ENCODE assay signal across 11 mouse cellular contexts in the genomic region with DNA sequence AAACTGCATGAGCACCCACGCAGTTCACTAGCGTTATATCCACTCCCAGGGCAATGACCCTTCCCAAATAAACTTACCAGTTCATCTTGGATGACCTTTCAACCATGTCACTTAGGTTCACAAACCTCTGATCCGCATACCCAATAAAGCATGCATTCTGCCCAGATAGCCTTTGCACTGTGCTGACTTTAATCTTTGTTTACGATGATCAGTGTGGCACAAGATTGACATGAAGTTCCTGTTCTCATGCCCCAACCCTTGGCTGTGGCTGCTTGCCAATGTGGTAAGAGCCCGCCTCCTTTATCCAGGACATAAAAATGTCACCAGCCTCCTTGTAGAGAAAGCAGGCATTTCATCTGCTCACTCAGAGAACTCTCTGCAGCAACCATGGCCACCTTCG. TPM values are rescaled to one million over a fixed set of nuclear protein-coding genes. Genes with fewer than 3 reads are reported as not detected.
A peak's percentile ranks its signal among the peaks of the same experiment; 100 is the strongest.
DNase-seq lines count a peak whose midpoint lies in the region; ATAC-seq and TF ChIP-seq lines count a peak whose summit lies in the region.
"Had no signal": no experiment of that assay in that cellular context is flagged by ENCODE, and none has a peak within 500 bp of the region (broad histone marks: within the 10 kb centered on the region; RNA-seq: fewer than 3 reads in every experiment).

Gene Akr1b7, plus strand, starts transcription at position 312 of the 400 bp plus-strand sequence.

- no peaks in the 10 kb centered on the region for H3K9me3 ChIP-seq in lung, embryonic 14.5 days (ENCODE audit: low read depth, low read length)
- no peaks in the 10 kb centered on the region for H3K9me3 ChIP-seq in lung, postnatal 0 days (ENCODE audit: low read length)
- no peaks in the 10 kb centered on the region for H3K9me3 ChIP-seq in forebrain, embryonic 14.5 days (replicated peaks; ENCODE audit: control insufficient read depth, low read length)
- no peaks in the 10 kb centered on the region for H3K9me3 ChIP-seq in forebrain, embryonic 13.5 days (replicated peaks)
- H3K9me3 ChIP-seq: limb, embryonic 12.5 days had no signal

- no peak within 1 kb of the TSS for H3K9ac ChIP-seq in lung, embryonic 14.5 days
- no peak within 1 kb of the TSS for H3K9ac ChIP-seq in lung, postnatal 0 days (replicated peaks; ENCODE audit: low read depth)
- H3K9ac ChIP-seq in forebrain, embryonic 14.5 days (ENCODE audit: low read length): no peak within 1 kb of the TSS
- H3K9ac ChIP-seq in forebrain, embryonic 13.5 days: no peak within 1 kb of the TSS
- H3K9ac ChIP-seq: limb, embryonic 12.5 days had no signal

- no peak within 1 kb of the TSS for H3K4me3 ChIP-seq in lung, embryonic 14.5 days (ENCODE audit: low read depth, low read length)
- no peak within 1 kb of the TSS for H3K4me3 ChIP-seq in lung, postnatal 0 days (ENCODE audit: low read depth, low read length)
- no peak within 1 kb of the TSS for H3K4me3 ChIP-seq in kidney, adult 2 months (ENCODE audit: insufficient read depth, low read depth, low read length)
- no peak within 1 kb of the TSS for H3K4me3 ChIP-seq in forebrain, embryonic 14.5 days (ENCODE audit: low read depth, low read length)
- H3K4me3 ChIP-seq in forebrain, embryonic 13.5 days: no peak within 1 kb of the TSS
- H3K4me3 ChIP-seq: limb, embryonic 12.5 days had no signal

- no peaks in the 10 kb centered on the region for H3K4me1 ChIP-seq in lung, embryonic 14.5 days (ENCODE audit: insufficient read depth)
- no peaks in the 10 kb centered on the region for H3K4me1 ChIP-seq in lung, postnatal 0 days (ENCODE audit: insufficient read depth, low read depth, low read length)
- H3K4me1 ChIP-seq in kidney, adult 2 months (ENCODE audit: control insufficient read depth, insufficient read depth, low read length): no peaks in the 10 kb centered on the region
- no peaks in the 10 kb centered on the region for H3K4me1 ChIP-seq in forebrain, embryonic 14.5 days (ENCODE audit: control insufficient read depth, insufficient read depth, low read length)
- no peaks in the 10 kb centered on the region for H3K4me1 ChIP-seq in forebrain, embryonic 13.5 days
- H3K4me1 ChIP-seq: limb, embryonic 12.5 days had no signal

- peak; percentile 21 for DNase-seq in lung, embryonic 14.5 days
- DNase-seq in lung, postnatal 0 days (ENCODE audit: low spot score): no peak
- peak; percentile 54 to 79 for DNase-seq in adrenal gland, adult 18-20 months (ENCODE audit: low spot score in 2 of 2)
- peak; percentile 34 for DNase-seq in kidney, adult 2 months
- DNase-seq in lung, postnatal 4 days: peak; percentile 12 to 24
- no peak for DNase-seq in forebrain, embryonic 14.5 days (ENCODE audit: low spot score)
- DNase-seq in layer of hippocampus, postnatal 14 days (ENCODE audit: low spot score in 2 of 2): no peak

- ATAC-seq in lung, embryonic 14.5 days (ENCODE audit: insufficient read depth): no peak
- no peak for ATAC-seq in lung, postnatal 0 days
- ATAC-seq in forebrain, embryonic 14.5 days: no peak
- no peak for ATAC-seq in forebrain, embryonic 13.5 days
- ATAC-seq: inflammation-experienced regulatory T-cells, adult 6 months had no signal

- no peaks in the 10 kb centered on the region for H3K36me3 ChIP-seq in lung, embryonic 14.5 days (ENCODE audit: insufficient read depth)
- H3K36me3 ChIP-seq in lung, postnatal 0 days (ENCODE audit: insufficient read depth, low read length): no peaks in the 10 kb centered on the region
- H3K36me3 ChIP-seq in kidney, adult 2 months (ENCODE audit: control insufficient read depth, insufficient read depth, low read length): no peaks in the 10 kb centered on the region
- no peaks in the 10 kb centered on the region for H3K36me3 ChIP-seq in forebrain, embryonic 14.5 days (ENCODE audit: control insufficient read depth, insufficient read depth, low read length)
- no peaks in the 10 kb centered on the region for H3K36me3 ChIP-seq in forebrain, embryonic 13.5 days (ENCODE audit: poor library complexity, severe bottlenecking)
- H3K36me3 ChIP-seq: limb, embryonic 12.5 days had no signal

- no peak within 1 kb of the TSS for H3K4me2 ChIP-seq in lung, embryonic 14.5 days
- H3K4me2 ChIP-seq in lung, postnatal 0 days (replicated peaks; ENCODE audit: low read depth, low read length): no peak within 1 kb of the TSS
- no peak within 1 kb of the TSS for H3K4me2 ChIP-seq in forebrain, embryonic 14.5 days (ENCODE audit: low read length)
- H3K4me2 ChIP-seq in forebrain, embryonic 13.5 days: no peak within 1 kb of the TSS
- H3K4me2 ChIP-seq: limb, embryonic 12.5 days had no signal

- no peak for TF ChIP-seq EP300 in lung, postnatal 0 days (IDR thresholded peaks at IDR 0.05)

- TF ChIP-seq CTCF in lung, embryonic 14.5 days (IDR thresholded peaks at IDR 0.05; ENCODE audit: low read depth): no peak
- TF ChIP-seq CTCF in lung, postnatal 0 days (IDR thresholded peaks at IDR 0.05): no peak
- no peak for TF ChIP-seq CTCF in kidney, adult 2 months (conservative IDR thresholded peaks at IDR 0.05; ENCODE audit: insufficient read depth, insufficient read length, low read depth, low read length)

- WGBS in lung, embryonic 14.5 days: 45% methylated on average over 6 of the region's 6 CpGs
- 44% methylated on average over 6 of the region's 6 CpGs for WGBS in lung, postnatal 0 days
- 19% methylated on average over 6 of the region's 6 CpGs for WGBS in kidney, adult 2 months
- 89% methylated on average over 6 of the region's 6 CpGs for WGBS in forebrain, embryonic 14.5 days
- WGBS in forebrain, embryonic 13.5 days: 88% methylated on average over 6 of the region's 6 CpGs

- H3K27ac ChIP-seq in lung, embryonic 14.5 days (ENCODE audit: low read depth): no peak within 1 kb of the TSS
- H3K27ac ChIP-seq in lung, postnatal 0 days (ENCODE audit: low read length): no peak within 1 kb of the TSS
- no peak within 1 kb of the TSS for H3K27ac ChIP-seq in kidney, adult 2 months (ENCODE audit: insufficient read depth, low read depth, low read length)
- no peak within 1 kb of the TSS for H3K27ac ChIP-seq in forebrain, embryonic 14.5 days (ENCODE audit: low read depth, low read length)
- no peak within 1 kb of the TSS for H3K27ac ChIP-seq in forebrain, embryonic 13.5 days
- H3K27ac ChIP-seq: limb, embryonic 12.5 days had no signal

- TF ChIP-seq POLR2A in kidney, adult 2 months (IDR thresholded peaks at IDR 0.05; ENCODE audit: low read depth, low read length): no peak

- H3K27me3 ChIP-seq in lung, embryonic 14.5 days (ENCODE audit: insufficient read depth, low read length): no peaks in the 10 kb centered on the region
- H3K27me3 ChIP-seq in lung, postnatal 0 days (replicated peaks; ENCODE audit: insufficient read depth, low read length): no peaks in the 10 kb centered on the region
- H3K27me3 ChIP-seq in kidney, adult 2 months (replicated peaks; ENCODE audit: control insufficient read depth, insufficient read depth, low read length): no peaks in the 10 kb centered on the region
- H3K27me3 ChIP-seq in forebrain, embryonic 14.5 days (replicated peaks; ENCODE audit: control insufficient read depth, insufficient read depth, low read length): no peaks in the 10 kb centered on the region
- H3K27me3 ChIP-seq in forebrain, embryonic 13.5 days: no peaks in the 10 kb centered on the region
- H3K27me3 ChIP-seq: limb, embryonic 12.5 days had no signal

RNA-seq across cellular contexts. Expression of gene Akr1b7, which starts in this region (rescaled TPM):
- 0.15 TPM in 1 of 2 replicates, not detected in the other for polyA plus RNA-seq in lung, embryonic 14.5 days (2014; fragmentation: Nextera tagmentation; extraction: Ambion mirVana)
- polyA plus RNA-seq in lung, postnatal 0 days (2015; fragmentation: Nextera tagmentation; extraction: Ambion mirVana): 0.14 and 0.20 TPM in 2 replicates
- total RNA-seq in adrenal gland, adult 18-20 months (2021): 1,000 to 10,000 TPM; 2,529 to 6,211 TPM
- 3.2 and 4.0 TPM in 2 replicates for polyA plus RNA-seq in kidney, adult 2 months (2012; rRNA removed)
- not detected in 2 replicates for polyA plus RNA-seq in forebrain, embryonic 14.5 days (2014; fragmentation: Nextera tagmentation; extraction: Ambion mirVana)
- polyA plus RNA-seq in forebrain, embryonic 13.5 days (2015; fragmentation: Nextera tagmentation; extraction: Ambion mirVana): not detected in 2 replicates
- total RNA-seq in layer of hippocampus, postnatal 14 days (2021): not detected
- total RNA-seq: midbrain, postnatal 0 days had no signal
- polyA plus RNA-seq: inflammation-experienced regulatory T-cells, adult 6 months; limb, embryonic 12.5 days had no signal

Comparison
In these comparisons a context has a peak if more than half of its experiments do, and no peak if none do; other contexts are left out.
1. RNA of gene Akr1b7 (total RNA-seq): 2,529 to 6,211 TPM in adrenal gland, adult 18-20 months; not detected in layer of hippocampus, postnatal 14 days; every median in the first group is over 1,000 times any median in the second.
2. DNase-seq: peak in adrenal gland, adult 18-20 months (2 of 2), kidney, adult 2 months (single experiment) and lung, postnatal 4 days (2 of 2); none in lung, postnatal 0 days (single experiment), forebrain, embryonic 14.5 days (single experiment) and layer of hippocampus, postnatal 14 days (0 of 2).
3. Peak in DNase-seq in lung, embryonic 14.5 days; RNA of the gene not detected or under 1 TPM.